Mouse (Mus musculus) Muller cell, postnatal 12 days (primary cell): ENCODE data around the gene Mpp2.

Experiments
- DNase-seq: peaks from one replicate; pipeline ENCODE4 v3.0.0-alpha.2; 2015; ENCODE audit errors: inconsistent ontology term

The Mpp2 gene

DNA sequence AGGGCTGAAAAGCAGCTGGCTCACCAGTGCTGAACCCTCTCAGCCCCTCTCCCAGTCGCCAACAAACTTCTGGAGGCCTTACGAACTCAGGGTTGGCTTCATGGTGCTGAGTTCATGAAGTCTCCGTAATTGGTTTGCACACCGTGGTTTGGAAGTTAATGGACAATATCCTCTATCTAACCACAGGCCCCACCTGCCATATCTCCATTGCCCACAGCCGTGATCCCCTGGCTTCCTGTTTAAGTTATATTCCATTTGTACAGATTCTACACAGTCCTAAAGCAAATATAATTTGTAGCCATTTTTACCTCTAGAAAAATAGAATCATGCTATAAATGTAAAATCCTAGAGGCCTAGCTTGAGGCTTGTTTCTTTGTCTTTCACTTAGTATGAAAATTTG lies 15.6 kb downstream of the Mpp2 start:
- no peak for DNase-seq

DNA sequence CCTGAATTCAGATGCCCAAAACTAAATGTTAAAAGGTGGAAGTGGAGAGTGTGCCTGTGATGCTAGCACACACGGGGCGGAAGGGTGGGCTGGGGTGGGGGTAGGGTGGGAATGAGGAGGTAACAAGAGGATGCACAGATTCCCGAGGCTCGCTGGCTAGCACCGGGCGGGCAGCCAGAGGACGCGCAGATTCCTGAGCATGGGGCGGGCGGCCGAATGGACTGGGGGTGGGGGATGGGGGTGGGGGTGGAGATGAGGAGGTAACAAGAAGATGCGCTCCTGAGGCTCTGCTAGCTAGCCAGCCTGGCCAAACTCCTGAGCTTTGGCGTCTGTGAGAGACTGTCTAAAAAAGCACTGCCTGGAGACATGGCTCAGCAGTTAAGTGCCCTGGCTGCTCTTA lies 17.9 kb downstream of the Mpp2 start:
- peak; percentile 46 for DNase-seq

DNA sequence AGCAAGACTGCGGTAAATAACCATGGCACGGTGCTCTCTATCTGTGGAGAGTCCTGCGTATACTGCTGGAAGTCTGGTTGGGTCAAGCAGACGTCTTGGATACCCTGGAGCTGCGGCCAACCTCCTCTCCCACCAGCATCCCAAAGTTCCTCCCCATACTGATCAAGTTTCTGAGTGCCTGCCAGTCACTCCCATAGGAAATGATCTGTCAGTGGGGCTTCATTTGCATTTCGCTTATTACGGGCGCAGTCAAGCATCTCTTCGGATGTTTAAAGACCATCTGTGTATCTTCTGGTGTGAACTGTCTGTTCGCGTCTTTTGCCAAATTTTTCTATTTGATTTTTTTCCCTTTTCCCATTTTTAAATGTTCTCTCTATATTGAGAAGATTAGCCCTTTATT lies 18.7 kb downstream of the Mpp2 start:
- no peak for DNase-seq

DNA sequence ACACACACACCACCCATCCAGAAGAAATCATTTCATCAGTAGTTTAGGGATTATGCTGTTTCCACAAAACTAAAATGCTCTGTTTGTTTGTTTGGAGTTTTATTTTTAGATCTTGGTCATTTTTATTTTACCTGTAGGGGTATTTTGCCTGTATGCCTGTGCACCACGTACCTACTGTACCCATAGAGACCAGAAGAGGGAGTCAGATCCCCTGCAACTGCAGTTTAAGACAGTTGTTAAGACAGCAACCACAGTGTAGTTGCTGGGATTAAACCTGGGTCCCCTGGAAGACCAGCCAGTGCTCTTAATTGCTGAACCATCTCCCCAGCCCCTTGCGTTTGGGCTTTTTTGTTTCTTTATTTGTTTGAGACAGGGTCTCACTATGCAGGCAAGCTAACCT lies 19.3 kb downstream of the Mpp2 start:
- no peak for DNase-seq

DNA sequence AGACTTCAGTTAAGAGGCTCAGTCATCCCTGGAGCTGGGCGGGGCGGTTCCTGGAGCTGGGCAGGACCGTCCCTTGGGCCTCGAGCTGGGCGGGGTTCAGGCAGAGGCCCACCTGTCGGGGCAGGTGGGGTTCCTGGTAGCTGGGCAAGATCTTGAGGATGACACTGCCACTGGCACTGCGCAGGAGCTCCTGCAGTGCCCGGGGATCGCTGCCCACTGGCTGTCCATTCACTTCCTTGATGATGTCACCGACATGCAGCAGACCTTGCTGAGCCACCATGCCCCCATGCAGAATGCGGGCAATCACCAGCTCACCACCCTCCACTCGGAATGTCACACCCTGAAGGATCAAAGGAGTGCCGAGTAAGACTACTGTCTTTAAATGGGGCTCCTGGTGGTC lies 25.2 kb downstream of the Mpp2 start:
- DNase-seq = no peak

DNA sequence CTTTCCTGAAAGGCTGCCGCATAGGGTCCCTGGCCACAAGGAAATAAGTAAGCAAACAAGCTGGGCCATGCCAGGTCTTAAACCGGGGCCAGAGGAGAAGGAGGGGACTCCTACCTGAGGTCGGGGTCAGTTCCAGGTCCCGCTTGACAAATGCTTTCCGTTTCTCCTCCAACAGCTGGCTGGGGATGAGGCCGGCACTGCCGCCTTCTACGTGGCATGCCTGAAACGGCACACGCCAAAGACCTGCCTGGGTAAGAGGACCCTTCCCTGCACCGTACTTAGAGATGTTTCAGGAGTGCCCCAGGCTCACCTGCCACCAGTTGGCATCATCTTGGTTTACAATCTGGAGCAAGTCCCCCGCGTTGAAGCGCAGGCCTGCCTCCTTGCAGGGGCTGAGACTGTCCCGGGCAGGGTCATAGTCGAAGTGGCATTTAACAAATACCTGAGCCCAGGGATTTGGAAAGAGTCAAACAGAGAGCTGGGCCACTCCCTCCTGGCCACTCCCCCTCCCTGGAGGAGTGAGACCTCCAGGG lies 26.3 kb downstream of the Mpp2 start:
- DNase-seq = no peak

DNA sequence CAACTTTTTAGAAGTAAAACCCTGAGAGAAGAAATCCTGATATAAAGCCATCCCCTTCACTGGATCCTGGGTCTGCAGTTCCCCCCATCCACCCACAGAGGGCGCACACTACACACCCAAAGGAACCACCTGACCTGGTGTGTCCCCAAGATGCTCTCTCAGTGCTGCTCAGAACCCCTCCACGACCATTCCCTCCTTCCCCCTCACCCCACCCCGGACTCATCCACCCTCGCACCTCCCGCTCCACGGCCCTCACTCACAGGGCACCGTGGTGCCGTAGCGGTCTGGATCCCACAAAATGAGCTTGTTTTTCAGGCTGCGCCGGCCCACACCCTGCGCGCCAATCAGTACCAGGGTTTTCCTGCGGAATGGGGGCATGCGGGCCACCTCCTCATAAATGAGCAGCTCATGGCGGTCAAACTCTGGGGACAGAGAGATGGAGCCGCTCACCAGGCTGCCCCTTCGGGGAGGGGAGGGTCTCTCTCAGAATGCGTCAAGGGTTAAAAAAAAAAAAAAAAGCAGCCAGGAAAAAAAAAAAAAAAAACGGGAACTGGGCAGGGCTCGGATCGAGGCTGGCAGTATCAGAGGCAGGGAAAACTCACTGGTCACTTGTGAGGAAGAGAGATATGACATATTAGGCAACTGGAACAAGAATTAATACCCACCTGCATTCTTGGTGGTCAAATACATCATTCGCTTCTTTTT lies 26.9 kb downstream of the Mpp2 start:
- DNase-seq = peak; percentile 86

DNA sequence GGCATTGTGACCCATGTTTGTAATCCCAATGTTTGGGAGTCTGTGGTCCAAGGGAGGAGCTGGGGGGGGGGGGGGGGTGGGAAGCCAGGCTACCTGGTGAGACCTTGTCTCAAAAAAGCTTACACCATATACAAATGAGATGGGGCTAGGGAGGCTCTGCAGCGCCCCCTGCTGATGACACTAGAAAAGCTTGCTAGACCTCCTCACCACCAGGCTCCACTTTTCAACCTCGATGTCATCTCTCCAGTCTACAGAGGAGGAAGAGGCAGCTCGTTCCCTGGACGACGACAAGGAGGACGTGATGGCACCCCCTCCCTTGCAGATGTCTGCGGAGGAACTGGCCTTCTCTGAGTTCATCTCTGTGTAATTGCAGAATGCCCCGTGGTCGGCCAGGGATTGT lies 34.5 kb downstream of the Mpp2 start:
- no peak for DNase-seq

DNA sequence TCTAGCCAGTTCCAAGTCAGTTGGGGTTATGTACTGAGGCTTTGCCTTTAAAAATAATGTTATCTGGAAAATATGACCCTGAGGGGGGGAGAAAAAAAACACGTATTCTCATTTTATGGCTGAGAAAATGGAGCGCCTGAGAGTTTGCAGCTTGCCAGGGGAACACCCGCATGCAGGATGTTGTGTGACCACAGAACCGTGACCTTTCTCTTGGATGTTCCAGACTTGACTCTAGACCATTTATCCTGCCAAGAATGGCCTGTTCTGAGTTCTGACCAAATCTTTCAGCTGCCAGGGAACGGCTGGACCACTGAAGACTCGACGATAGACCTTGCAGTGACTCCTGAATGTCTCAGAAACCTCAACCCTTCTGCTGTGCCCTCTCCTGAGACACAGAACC lies 35.1 kb downstream of the Mpp2 start:
- peak; percentile 19 for DNase-seq

DNA sequence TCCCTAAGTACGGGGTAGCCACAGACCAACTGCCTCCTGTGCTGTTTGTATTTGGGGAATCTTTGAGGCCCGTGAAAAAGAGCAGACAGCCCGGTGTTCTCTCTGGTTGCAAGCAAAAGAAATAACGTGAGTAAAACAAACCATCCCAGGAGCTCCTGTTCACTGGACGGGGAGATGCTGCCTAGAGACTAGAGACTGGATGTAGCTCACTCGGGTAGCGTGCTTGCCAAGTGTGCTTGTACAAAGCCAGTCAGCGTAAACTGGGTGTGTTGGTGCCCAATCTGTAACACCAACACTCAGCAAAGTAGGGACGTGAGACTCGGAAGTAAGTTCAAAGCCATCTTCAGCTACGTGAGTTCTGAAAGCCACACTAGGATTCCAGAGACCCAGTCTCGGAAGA lies 35.6 kb downstream of the Mpp2 start:
- DNase-seq = no peak

DNA sequence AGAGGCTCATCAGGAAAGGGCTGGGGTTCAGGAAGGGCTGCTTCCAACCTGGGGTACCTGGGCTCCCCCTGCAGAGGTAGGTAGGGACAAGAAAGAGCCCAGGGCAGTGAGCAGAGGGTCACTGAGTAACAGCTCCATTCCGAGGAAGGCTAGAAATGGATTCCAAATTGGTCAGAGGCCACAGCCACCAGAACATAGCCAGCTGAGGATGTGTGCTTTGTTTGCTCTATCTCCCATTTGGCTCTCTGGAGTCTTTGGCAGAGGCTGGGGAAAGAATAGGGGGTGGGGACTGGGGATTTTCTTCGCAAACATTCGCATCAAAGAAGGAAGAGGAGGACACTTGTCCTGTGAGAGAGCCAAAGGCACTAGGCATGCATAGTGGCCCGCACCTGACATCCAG lies 36.4 kb downstream of the Mpp2 start:
- DNase-seq = no peak

DNA sequence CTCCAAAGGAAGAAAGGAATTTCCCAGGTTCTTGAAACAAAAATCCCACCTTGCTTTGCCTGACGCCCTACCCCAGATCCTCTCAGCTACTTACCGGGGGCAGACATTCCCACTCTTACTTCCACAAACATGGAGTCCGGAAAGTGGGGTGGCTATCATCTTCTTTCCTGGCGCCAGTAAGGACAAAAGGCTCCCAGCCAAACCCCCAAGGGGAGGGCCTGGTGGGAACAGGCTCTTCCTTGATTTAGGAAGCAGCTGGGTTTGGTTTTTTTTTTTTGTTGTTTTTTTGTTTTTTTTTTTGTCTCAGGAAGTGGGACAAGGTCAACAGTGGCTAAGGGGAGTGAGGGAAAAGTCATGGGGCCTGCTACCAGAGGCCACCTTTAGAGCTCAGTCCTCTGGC lies 36.8 kb downstream of the Mpp2 start:
- DNase-seq = no peak

DNA sequence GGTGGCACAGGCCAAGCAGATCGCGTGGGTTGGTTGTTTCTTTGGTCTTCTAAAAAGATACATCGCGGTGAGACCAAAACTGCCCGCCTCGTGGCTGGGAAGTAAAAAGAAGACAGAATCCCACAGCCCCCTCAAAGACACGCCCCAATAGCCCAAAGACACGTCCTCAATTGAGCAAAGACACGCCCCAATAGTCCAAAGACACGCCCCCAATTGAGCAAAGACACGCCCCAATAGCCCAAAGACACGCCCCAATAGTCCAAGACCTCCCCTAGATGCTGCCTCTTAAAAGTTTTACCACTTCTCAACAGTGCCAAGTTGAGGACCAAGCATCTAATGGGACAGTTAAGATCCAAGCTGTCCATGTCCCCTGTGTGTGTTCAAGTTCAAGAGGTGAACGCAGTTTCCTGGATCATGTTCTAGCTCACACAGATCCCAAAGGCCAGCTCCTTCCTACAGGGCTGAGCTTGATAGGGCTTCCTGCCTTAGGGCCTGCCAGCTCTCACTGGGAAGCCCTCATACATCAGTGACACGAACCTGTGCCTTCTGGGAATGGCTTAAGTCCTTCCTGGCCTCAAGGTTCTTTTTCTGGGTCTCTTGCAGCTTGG lies 38.3 kb downstream of the Mpp2 start:
- no peak for DNase-seq

DNA sequence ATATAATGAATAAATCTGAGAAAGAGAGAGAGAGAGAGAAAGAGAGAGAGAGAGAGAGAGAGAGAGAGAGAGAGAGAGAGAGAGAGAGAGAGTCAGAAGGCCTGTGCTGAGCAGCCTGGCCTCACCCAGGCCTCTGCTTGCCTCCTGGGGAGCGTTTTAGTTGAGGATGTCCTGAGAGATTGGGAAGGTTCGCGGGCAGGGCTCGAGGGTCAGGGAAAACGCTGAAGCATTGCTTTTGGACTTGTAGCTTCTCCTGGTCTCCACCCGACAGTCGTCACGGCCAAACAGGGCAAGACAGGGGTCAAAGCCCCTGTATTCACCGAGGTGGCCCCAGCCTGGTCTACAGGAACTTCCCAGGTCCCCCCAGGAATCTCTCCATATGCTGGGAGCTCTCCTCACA lies 41.7 kb downstream of the Mpp2 start:
- no peak for DNase-seq

DNA sequence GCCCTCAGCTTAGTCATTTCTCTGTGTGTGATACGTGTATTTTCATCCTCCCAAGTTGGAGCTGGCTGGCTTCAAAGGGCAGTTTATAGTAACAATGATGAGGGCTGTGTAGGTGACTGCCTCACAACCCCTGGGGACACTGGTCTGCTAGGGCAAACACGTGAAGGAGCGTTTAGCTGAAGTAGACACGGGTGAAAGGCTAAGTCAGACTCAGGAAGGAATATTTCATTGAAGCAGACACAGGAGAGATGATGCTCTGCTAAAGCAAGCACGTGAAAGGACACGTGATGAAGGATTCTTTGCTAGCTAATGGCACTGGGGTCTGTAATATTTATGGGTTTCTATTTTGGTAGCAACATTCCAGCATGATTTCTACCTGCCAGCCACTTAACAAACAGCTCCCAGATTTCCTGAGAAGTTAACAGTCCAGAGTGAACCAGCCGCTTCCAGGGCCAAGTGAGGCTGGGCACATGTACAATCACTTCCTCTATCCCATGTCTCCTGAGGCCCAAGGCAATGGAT lies 43.6 kb downstream of the Mpp2 start:
- no peak for DNase-seq

DNA sequence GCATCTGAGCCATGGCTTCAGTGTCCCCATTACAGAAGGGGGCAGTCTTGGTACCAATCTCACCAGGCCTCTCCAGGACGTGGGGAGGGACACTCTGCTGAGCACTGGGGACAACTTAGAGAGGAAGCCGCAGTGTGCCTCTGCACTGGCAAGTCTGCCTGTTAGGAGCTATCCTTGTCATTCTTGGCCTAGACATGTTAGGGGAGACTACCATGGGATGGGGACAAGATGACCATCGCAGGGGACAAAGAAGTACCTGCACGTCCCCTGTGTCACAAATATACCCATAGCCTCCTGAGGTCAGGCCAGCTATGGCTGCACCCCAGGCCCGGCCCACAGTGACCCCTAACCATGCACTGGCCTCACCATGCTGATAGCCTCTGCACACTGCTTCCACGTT lies 44.9 kb downstream of the Mpp2 start:
- no peak for DNase-seq

DNA sequence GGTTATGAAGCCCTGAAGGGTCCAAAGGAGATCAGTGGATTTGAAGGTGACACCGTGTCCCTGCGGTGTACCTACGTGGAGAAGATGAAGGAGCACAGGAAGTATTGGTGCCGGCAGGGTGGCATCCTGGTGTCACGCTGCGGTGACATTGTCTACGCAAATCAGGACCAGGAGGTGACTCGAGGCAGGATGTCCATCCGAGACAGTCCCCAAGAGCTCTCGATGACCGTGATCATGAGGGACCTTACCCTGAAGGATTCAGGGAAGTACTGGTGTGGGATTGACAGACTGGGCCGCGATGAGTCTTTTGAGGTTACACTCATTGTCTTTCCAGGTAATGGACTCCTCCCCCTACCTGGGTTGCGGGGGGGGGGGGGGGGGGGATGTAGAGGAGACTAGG lies 45.3 kb downstream of the Mpp2 start:
- no peak for DNase-seq

DNA sequence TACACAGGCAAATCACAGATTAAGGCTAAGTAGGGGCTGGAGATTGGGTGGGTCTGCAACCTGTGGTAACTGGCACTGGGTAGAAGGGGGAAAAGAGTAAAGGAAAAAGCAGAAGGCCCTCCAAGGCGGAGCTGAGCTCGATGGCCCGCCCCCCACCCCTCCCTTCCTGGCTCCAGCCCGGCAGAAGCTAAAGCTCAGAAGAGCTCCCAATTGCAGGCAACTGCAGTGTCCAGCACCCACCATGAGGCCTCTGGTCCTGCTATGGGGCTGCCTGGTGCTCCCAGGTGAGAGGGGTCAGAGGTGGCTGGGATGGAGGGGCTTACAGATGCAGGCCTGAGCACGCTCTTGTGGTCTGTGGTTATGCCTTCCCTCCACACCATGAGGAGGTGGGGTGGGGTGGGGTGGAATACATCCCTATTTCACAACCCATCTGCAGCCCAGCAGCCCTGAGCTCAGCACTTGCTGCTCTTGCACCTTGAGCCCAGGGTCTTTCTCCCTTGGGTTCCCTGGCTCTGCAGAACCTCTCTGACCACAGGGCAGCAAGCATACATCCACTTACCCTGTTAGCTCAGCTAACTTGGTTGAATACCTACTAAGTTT lies 46.9 kb downstream of the Mpp2 start, which contains the start of gene Cd300lg:
TSS of gene Cd300lg (plus strand) at position 160 of the 600 bp plus-strand sequence.
- DNase-seq = no peak

DNA sequence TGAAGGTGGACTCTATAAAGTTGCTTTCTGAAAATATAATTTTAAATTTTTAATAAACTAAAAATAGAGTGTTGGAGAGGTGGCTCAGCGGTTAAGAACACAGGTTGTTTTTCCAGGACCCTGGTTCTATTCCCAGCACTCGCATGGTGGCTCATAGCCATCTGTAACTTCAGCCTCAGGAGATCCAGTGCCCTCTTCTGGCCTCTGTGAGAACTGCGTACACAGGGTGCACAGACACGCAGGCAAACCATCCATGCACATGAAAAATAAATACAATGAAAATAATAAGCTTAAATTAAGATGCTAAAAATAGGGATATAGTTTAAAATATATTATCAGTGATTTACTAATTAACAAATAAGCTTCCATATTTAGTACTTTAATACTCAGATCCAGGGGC lies 47.7 kb downstream of the Mpp2 start:
- DNase-seq = no peak

DNA sequence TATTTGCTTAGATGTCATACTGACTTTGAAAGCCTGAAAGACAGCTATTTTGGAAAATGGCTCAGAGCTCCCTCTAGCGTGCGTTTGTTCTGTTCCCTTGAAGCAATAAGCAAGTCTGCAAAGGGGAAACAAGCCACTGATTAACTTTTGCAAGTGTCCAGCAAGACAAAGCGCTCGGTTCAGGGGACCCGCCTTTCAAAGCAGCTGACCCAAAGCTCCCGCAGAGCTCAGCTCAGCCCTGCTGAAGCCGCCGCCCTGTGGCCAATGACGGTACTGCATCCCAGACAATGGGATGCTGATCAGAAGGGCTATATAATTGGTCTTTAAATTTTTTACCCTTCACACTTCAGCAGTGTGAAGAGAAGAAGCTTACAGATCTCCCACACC lies 48.2 kb downstream of the Mpp2 start:
- peak; percentile 92 for DNase-seq

DNA sequence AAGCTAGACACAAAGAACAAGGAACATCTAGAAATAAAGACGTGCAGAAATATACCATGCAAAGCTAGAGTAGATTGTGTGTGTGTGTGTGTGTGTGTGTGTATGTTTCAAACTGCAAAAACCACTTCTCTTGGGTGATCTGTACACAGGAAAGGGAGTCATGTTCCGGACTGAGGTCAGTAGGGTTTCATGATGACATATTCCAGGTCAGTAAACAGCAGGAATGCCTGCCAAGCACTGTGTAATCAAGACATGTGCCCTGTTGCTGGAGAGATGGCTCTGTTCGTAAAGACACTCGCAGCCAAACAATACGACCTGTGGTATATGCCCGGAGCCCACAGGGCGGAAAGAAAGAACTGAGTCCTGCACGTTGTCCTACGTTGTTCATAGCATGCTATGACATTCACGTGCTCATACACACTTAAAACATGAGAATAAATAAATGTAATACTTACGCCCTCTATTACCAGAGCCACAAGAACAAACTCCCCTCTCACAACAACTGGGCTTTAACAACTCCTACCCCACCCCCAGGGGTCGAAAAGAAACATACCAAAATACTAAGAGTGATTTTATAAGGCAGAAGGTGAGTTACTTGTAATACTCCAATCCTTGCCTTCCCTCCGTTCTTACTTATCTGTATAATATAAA lies 48.7 kb downstream of the Mpp2 start:
- no peak for DNase-seq

DNA sequence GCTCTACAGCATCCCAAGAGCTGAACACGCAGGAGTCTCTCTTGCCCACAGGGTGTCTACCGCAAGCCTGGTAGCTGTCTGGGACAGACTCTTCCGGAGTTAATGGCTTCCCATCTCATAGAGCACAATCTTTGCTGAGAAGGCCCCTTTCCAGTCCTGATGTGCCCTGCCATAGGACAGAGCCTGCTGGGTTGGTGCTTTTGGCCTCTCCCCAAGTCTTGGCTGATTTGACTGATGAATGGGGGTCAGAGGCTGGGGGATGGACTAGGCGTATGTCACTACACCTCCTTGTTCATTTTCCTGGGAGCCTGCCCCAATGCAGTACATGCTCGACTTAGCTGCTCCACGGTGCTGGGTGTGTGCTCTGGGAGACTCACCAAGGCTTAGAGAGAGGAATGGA lies 50.5 kb downstream of the Mpp2 start:
- no peak for DNase-seq
